Mouse (Mus musculus) heart, embryonic 14.5 days (tissue): Measurements from ENCODE around the gene Herc6. TPM values are rescaled to one million over a fixed set of nuclear protein-coding genes. Genes with fewer than 3 reads are reported as not detected.

Experiments used
- ATAC-seq: fragments of 200-750 bp; cut with Nextera tagmentation; 2 replicates; pipeline ENCODE4 v1.8.0; 2017; ENCODE audit warnings: low read depth, moderate TSS enrichment; ENCODE audit not compliant: insufficient number of reproducible peaks, insufficient read depth, low FRiP score
- H3K27ac ChIP-seq, 2 experiments: fragments of 200-500 bp in 1 of 2; fragments of 300-500 bp in 1 of 2; sonication (generic) in 1 of 2; replicated peaks in 1 of 2; 2 replicates each; pipeline ENCODE4 v1.5.1; 2012 to 2014; ENCODE audit warnings: low read depth in 2 of 2, low read length in 2 of 2, control low read depth in 1 of 2, mild to moderate bottlenecking in 1 of 2, mixed read lengths in 1 of 2; ENCODE audit not compliant: control insufficient read depth in 1 of 2, insufficient read depth in 1 of 2
- H3K27me3 ChIP-seq: fragments of 300-500 bp; sonication (generic); 2 replicates; pipeline ENCODE4 v1.6.1; 2014; ENCODE audit warnings: mild to moderate bottlenecking, low read length, control low read depth; ENCODE audit not compliant: control insufficient read depth, insufficient read depth
- H3K36me3 ChIP-seq: fragments of 300-500 bp; sonication (generic); 2 replicates; pipeline ENCODE4 v1.6.1; 2014; ENCODE audit warnings: mild to moderate bottlenecking, control low read depth, low read length, mixed read lengths; ENCODE audit not compliant: control insufficient read depth, insufficient read depth
- H3K4me1 ChIP-seq, 2 experiments: fragments of 200-500 bp in 1 of 2; fragments of 300-500 bp in 1 of 2; sonication (generic) in 1 of 2; 2 replicates each; pipeline ENCODE4 v1.6.1; 2012 to 2014; ENCODE audit warnings: low read length in 2 of 2, control low read depth in 1 of 2, mixed read lengths in 1 of 2; ENCODE audit not compliant: control insufficient read depth in 2 of 2, insufficient read depth in 2 of 2
- H3K4me2 ChIP-seq: fragments of 300-500 bp; sonication (generic); 2 replicates; pipeline ENCODE4 v1.6.1; 2014; ENCODE audit warnings: mild to moderate bottlenecking, low read length
- H3K4me3 ChIP-seq, 2 experiments: fragments of 200-500 bp in 1 of 2; fragments of 300-500 bp in 1 of 2; sonication (generic) in 1 of 2; 2 replicates each; pipeline ENCODE4 v1.5.1; 2012 to 2014; ENCODE audit warnings: low read length in 2 of 2, mild to moderate bottlenecking in 2 of 2, control low read depth in 1 of 2, low read depth in 1 of 2, moderate library complexity in 1 of 2; ENCODE audit not compliant: control insufficient read depth in 1 of 2, insufficient read depth in 1 of 2
- H3K9ac ChIP-seq: fragments of 300-500 bp; sonication (generic); 2 replicates; pipeline ENCODE4 v1.6.1; 2014; ENCODE audit warnings: mild to moderate bottlenecking, low read length
- H3K9me3 ChIP-seq: fragments of 300-500 bp; sonication (generic); 2 replicates; pipeline ENCODE4 v1.6.1; 2016; ENCODE audit warnings: low read length, control low read depth; ENCODE audit not compliant: control insufficient read depth
- WGBS: fragments of 180-500 bp; shearing (Covaris S2); extraction: QIAGEN DNeasy Blood & Tissue Kit; methylation state at CpG from one replicate; pipeline ENCODE4 v1.1.7; 2014; 5-methylcytosine and 5-hydroxymethylcytosine counted together
- polyA plus RNA-seq: library from polyadenylated mRNA; unstranded; fragments of >200 nt; fragmentation: Nextera tagmentation; extraction: Ambion mirVana; gene quantifications from 2 replicates; pipeline ENCODE4 v1.2.1, GENCODE M21; 2014

The Herc6 gene
- polyA plus RNA-seq, 1 experiment from 2014 or later, result 5.3 TPM

DNA sequence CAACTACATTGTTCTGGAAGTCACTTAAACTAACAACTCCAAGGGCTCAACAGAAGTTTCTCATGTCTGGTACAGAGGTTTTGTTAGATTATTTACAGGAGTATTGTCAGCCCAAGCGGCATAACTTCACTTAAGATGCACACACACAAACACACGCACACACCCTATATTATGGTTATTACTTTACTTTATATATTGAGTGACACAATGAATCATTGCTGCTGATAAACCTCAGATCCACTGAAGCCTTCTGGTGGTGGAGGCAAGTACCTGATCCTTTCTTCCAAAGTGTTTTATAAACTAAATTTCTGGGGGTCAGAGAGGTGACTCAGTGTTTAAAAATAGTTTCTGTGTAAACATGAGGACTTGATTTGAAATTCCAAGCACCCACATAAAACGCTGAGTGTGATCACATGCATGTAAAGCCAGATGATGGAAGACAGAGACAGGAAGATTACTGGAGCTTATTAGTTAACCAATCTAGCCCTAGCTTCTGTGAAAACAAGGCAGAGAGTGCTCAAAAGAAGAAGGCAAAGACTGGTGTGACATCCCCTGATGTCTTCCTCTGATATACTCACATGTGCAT is 29.5 kb upstream of the Herc6 start:
- Histone ChIP-seq H3K9ac (no peak overlapping the region), H3K4me3 (no peak overlapping the region), H3K36me3 (no peaks in the 10 kb centered on the region), H3K27ac (no peak overlapping the region), H3K27me3 (no peaks in the 10 kb centered on the region), H3K9me3 (no peaks in the 10 kb centered on the region), H3K4me1 (no peaks in the 10 kb centered on the region), H3K4me2 (no peak overlapping the region)
- 59% methylated on average over 3 of the region's 3 CpGs for WGBS
- ATAC-seq, result no peak

GRCm38 (mm10) chr6:57557796-57558317 is 22.9 kb upstream of the Herc6 start:
- no peak for ATAC-seq
- WGBS, result 66% methylated on average over 4 of the region's 4 CpGs

GRCm38 (mm10) chr6:57563454-57563853 is 17.3 kb upstream of the Herc6 start:
- H3K4me3 ChIP-seq, result no peak overlapping the region
- H3K27me3 ChIP-seq, result no peaks in the 10 kb centered on the region
- 83% methylated on average over 1 of the region's 1 CpGs for WGBS
- H3K36me3 ChIP-seq, result no peaks in the 10 kb centered on the region
- no peak for ATAC-seq
- H3K4me2 ChIP-seq, result no peak overlapping the region
- H3K27ac ChIP-seq, result no peak overlapping the region
- H3K9me3 ChIP-seq, result no peaks in the 10 kb centered on the region
- H3K9ac ChIP-seq, result no peak overlapping the region
- H3K4me1 ChIP-seq, result no peaks in the 10 kb centered on the region

More at GRCm38 (mm10) chr6:57557796-57558317, 22.9 kb upstream of the Herc6 start:
- Histone ChIP-seq H3K9me3 (no peaks in the 10 kb centered on the region), H3K27me3 (no peaks in the 10 kb centered on the region), H3K4me2 (no peak overlapping the region), H3K4me1 (no peaks in the 10 kb centered on the region), H3K4me3 (no peak overlapping the region), H3K27ac (no peak overlapping the region), H3K36me3 (no peaks in the 10 kb centered on the region), H3K9ac (no peak overlapping the region)

- Histone ChIP-seq H3K9me3 (no peaks in the 10 kb centered on the region), H3K4me2 (no peak overlapping the region), H3K4me1 (no peaks in the 10 kb centered on the region), H3K36me3 (no peaks in the 10 kb centered on the region), H3K27ac (no peak overlapping the region), H3K4me3 (no peak overlapping the region), H3K27me3 (no peaks in the 10 kb centered on the region), H3K9ac (no peak overlapping the region)
- no peak for ATAC-seq
- 65% methylated on average over 7 of the region's 7 CpGs for WGBS
These were observed 15.3 kb upstream of the Herc6 start for GRCm38 (mm10) chr6:57565452-57565851.

GRCm38 (mm10) chr6:57567630-57568029 is 13.2 kb upstream of the Herc6 start:
- Histone ChIP-seq H3K9ac (no peak overlapping the region), H3K4me1 (no peaks in the 10 kb centered on the region), H3K9me3 (no peaks in the 10 kb centered on the region), H3K27me3 (no peaks in the 10 kb centered on the region), H3K4me2 (no peak overlapping the region), H3K4me3 (no peak overlapping the region), H3K27ac (no peak overlapping the region), H3K36me3 (no peaks in the 10 kb centered on the region)
- 82% methylated on average over 2 of the region's 2 CpGs for WGBS
- no peak for ATAC-seq

DNA sequence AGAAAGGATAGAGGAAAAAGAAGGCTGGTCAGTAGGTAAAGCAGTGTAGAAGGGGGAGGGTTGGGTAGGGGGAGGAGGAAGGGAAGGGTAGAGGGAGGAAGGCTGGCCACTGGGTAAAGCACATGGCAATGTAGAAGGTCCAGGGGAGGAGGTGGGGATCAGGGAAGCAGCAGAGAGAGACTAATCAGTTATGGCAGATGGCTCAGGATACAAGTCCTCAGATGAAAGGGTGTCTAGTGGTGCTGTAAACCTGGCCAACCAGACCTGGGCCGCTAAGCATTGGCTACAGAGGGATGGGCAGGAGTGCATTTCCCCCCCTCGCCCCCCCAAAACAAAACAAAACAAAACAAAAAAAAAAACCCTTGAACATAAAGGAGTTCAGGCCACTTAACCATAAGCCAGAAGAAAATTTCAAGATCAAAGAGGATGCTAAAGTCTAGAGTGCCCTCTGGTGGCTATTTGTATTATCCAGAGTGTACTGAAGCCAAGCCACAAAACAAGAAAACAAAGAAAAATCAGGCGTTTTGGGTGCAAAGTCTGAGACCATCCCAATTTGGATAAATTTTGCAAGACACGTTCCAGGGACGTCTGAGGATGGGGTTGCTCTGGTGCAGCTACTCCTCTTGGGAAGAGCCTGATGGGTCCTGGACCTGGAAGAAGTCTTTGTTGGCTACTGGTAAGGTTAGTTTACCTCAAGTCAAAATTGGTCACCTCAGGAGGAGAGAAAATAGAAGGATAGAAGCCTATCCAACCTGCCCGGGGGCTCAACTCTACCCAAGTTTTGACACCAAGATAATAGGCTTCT is 10.4 kb upstream of the Herc6 start:
- Histone ChIP-seq H3K27me3 (no peaks in the 10 kb centered on the region), H3K9me3 (no peaks in the 10 kb centered on the region), H3K9ac (no peak overlapping the region), H3K27ac (no peak overlapping the region), H3K4me3 (no peak overlapping the region), H3K36me3 (no peaks in the 10 kb centered on the region), H3K4me2 (no peak overlapping the region), H3K4me1 (no peaks in the 10 kb centered on the region)
- ATAC-seq, result no peak
- 15% methylated on average over 6 of the region's 6 CpGs for WGBS

DNA sequence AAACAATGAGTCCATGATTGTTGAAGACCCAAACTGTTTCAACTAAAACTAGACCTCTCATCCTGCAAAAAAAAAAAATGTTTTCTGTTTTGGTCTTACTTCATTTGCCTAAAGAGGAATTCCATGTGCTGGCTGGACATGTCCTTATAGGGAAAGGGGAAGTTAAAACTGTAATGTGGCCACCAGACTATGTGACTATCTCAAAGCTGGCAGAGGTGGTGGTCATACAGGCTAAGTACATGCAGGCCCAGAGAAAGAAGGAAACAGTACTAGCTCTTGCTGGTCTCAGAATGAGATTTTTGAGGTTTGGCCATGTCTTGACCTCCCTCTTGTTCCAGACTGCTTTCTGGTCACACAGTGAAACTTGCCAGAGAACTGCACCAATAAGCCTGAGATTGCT is 9.2 kb upstream of the Herc6 start:
- Histone ChIP-seq H3K36me3 (no peaks in the 10 kb centered on the region), H3K9me3 (no peaks in the 10 kb centered on the region), H3K27me3 (no peaks in the 10 kb centered on the region), H3K27ac (no peak overlapping the region), H3K4me3 (no peak overlapping the region), H3K4me2 (no peak overlapping the region), H3K9ac (no peak overlapping the region), H3K4me1 (no peaks in the 10 kb centered on the region)
- no peak for ATAC-seq
